Mouse (Mus musculus) megakaryocyte, embryonic 14.5 days (primary cell): ENCODE measurements around the gene Ppm1h.

ENCODE experiments used
- FLI1 ChIP-seq: IDR thresholded peaks from 2 replicates; pipeline ENCODE4 v1.6.1; 2012; ENCODE audit warnings: low read length, inconsistent platforms, mixed read lengths
- GATA1 ChIP-seq: IDR thresholded peaks from 3 replicates; pipeline ENCODE4 v1.6.1; 2012; ENCODE audit warnings: mixed read lengths, low read length, inconsistent platforms, borderline replicate concordance

- no peak for TF ChIP-seq GATA1
- TF ChIP-seq FLI1: no peak
Measured at GRCm38 (mm10) chr10:122872720-122873119, 194.2 kb downstream of the Ppm1h start.
